Mouse (Mus musculus): ENCODE data around the gene 4931429L15Rik. TPM values are rescaled to one million over a fixed set of nuclear protein-coding genes. Genes with fewer than 3 reads are reported as not detected.
A peak's percentile ranks its signal among the peaks of the same experiment; 100 is the strongest.

The 4931429L15Rik gene
- polyA plus RNA-seq, 1 experiment from 2014 or later, result not detected

DNA sequence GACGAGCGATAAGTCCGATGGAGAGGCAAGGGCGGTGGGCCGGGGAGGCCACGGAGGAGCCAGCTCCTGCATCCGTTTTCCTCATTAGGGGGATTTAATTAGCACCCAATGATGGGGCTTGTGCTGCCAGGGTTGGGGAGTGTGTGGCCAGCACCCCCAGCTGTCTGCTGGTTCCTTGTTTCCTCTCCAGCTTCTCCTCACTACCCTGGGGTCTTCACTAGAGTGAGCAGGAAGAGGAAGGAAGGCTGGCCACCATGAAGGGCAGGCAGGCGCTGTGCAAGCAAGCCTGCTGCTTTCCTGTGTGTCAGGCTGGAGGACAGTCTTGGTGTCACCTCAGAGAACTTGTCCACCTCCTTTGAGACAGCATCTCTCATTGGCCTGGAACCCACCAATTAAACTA lies 2.9 kb downstream of the 4931429L15Rik start:
- H3K27ac ChIP-seq (replicated peaks), result no peak overlapping the region; the same call in 1 of the 2 replicates
- peaks cover 26% of the 10 kb centered on the region for H3K27me3 ChIP-seq (ENCODE audit: low read depth, poor library complexity, severe bottlenecking)
- no peak for DNase-seq (ENCODE audit: low spot score)
- 76% methylated on average over 8 of the region's 8 CpGs for WGBS
- no peak overlapping the region for H3K4me3 ChIP-seq
- no peaks in the 10 kb centered on the region for H3K36me3 ChIP-seq
- peaks cover 30% of the 10 kb centered on the region for H3K4me1 ChIP-seq
- peaks cover 13% of the 10 kb centered on the region; the same call in 1 of the 2 replicates for H3K9me3 ChIP-seq (replicated peaks)

- Histone ChIP-seq H3K9me3 (replicated peaks) (peaks cover 13% of the 10 kb centered on the region; the same call in 1 of the 2 replicates), H3K36me3 (no peaks in the 10 kb centered on the region), H3K27ac (replicated peaks) (peak overlapping the region; percentile 72), H3K4me3 (no peak overlapping the region), H3K4me1 (peaks cover 30% of the 10 kb centered on the region), H3K27me3 (ENCODE audit: low read depth, poor library complexity, severe bottlenecking) (peaks cover 21% of the 10 kb centered on the region)
- WGBS, result 16% methylated on average over 5 of the region's 5 CpGs
- DNase-seq (ENCODE audit: low spot score), result no peak
Observed at GRCm38 (mm10) chr9:46316388-46316787, 3.4 kb downstream of the 4931429L15Rik start.

- H3K4me1 ChIP-seq, result peaks cover 30% of the 10 kb centered on the region
- H3K9me3 ChIP-seq (replicated peaks), result peaks cover 13% of the 10 kb centered on the region; the same call in 1 of the 2 replicates
- 27% methylated on average over 11 of the region's 11 CpGs for WGBS
- no peaks in the 10 kb centered on the region for H3K36me3 ChIP-seq
- peaks cover 19% of the 10 kb centered on the region for H3K27me3 ChIP-seq (ENCODE audit: low read depth, poor library complexity, severe bottlenecking)
- peak overlapping the region; percentile 72 for H3K27ac ChIP-seq (replicated peaks)
- H3K4me3 ChIP-seq, result no peak overlapping the region
- peak; percentile 54 for DNase-seq (ENCODE audit: low spot score)
Observed at GRCm38 (mm10) chr9:46315807-46316365, 3.9 kb downstream of the 4931429L15Rik start.

DNA sequence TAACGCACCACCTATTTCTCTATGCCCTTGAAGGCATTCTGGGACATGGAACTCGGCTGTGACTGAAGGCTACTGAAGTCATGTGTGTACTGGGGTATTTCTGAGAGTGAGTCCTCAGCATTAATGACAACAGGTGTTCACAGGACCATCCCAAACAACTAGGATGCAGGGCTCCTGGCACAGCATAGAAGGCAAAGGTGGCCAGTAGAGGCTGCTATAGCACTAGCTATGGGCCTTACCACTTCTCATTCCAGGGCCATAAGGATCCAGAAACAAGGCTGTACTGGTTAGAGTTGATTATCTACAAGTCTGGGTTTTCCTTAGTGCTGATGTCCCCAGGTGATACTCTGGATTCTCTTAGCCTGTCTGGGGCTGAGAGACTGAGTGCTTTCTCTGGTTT lies 4.9 kb downstream of the 4931429L15Rik start:
- DNase-seq (ENCODE audit: low spot score), result no peak
- peaks cover 6% of the 10 kb centered on the region; the same call in 1 of the 2 replicates for H3K9me3 ChIP-seq (replicated peaks)
- peaks cover 20% of the 10 kb centered on the region for H3K27me3 ChIP-seq (ENCODE audit: low read depth, poor library complexity, severe bottlenecking)
- no peaks in the 10 kb centered on the region for H3K36me3 ChIP-seq
- 44% methylated on average over 2 of the region's 2 CpGs for WGBS
- peaks cover 30% of the 10 kb centered on the region for H3K4me1 ChIP-seq
- H3K27ac ChIP-seq (replicated peaks), result peak overlapping the region; percentile 72; the same call in 1 of the 2 replicates
- H3K4me3 ChIP-seq, result no peak overlapping the region

DNA sequence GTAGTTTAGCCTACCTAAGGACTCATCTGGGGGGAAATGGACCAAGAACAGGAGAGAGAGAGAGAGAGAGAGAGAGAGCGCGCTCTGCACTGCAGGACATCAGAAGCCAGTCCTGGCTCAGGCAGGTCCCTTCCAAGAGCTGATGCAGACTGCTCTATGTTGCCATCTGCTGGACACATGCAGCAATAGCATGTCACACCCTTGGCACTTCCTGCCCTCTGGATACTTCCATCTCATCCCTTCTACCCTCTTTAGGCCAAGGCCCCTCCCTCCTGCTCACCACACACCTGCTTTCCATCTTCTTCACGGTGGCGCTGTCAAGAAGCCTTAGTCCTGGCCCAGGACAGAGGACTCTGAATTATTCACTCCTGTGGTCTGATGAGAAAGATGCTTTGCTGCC lies 5.3 kb downstream of the 4931429L15Rik start:
- H3K4me1 ChIP-seq, result peaks cover 31% of the 10 kb centered on the region
- 3% methylated on average over 4 of the region's 4 CpGs for WGBS
- peaks cover 2% of the 10 kb centered on the region; the same call in 1 of the 2 replicates for H3K9me3 ChIP-seq (replicated peaks)
- H3K4me3 ChIP-seq, result no peak overlapping the region
- H3K27me3 ChIP-seq (ENCODE audit: low read depth, poor library complexity, severe bottlenecking), result peaks cover 24% of the 10 kb centered on the region
- no peaks in the 10 kb centered on the region for H3K36me3 ChIP-seq
- peak; percentile 80 for DNase-seq (ENCODE audit: low spot score)
- no peak overlapping the region for H3K27ac ChIP-seq (replicated peaks)

GRCm38 (mm10) chr9:46309121-46309520 lies 10.7 kb downstream of the 4931429L15Rik start:
- WGBS, result 14% methylated on average over 7 of the region's 7 CpGs
- Histone ChIP-seq H3K4me3 (no peak overlapping the region), H3K4me1 (peaks cover 20% of the 10 kb centered on the region), H3K27ac (replicated peaks) (no peak overlapping the region), H3K9me3 (replicated peaks) (no peaks in the 10 kb centered on the region), H3K27me3 (ENCODE audit: low read depth, poor library complexity, severe bottlenecking) (peaks cover 31% of the 10 kb centered on the region), H3K36me3 (no peaks in the 10 kb centered on the region)
- DNase-seq (ENCODE audit: low spot score), result no peak

GRCm38 (mm10) chr9:46302142-46302541 lies 17.6 kb downstream of the 4931429L15Rik start:
- Histone ChIP-seq H3K36me3 (peaks cover 27% of the 10 kb centered on the region), H3K27ac (replicated peaks) (no peak overlapping the region), H3K27me3 (ENCODE audit: low read depth, poor library complexity, severe bottlenecking) (no peaks in the 10 kb centered on the region), H3K9me3 (replicated peaks) (no peaks in the 10 kb centered on the region), H3K4me3 (no peak overlapping the region), H3K4me1 (peaks cover 7% of the 10 kb centered on the region; the same call in 1 of the 2 replicates)
- WGBS, result 18% methylated on average over 2 of the region's 2 CpGs
- peak; percentile 59 for DNase-seq (ENCODE audit: low spot score)

GRCm38 (mm10) chr9:46298381-46298780 lies 21.4 kb downstream of the 4931429L15Rik start:
- 91% methylated on average over 4 of the region's 4 CpGs for WGBS
- Histone ChIP-seq H3K27ac (replicated peaks) (no peak overlapping the region), H3K36me3 (peaks cover 62% of the 10 kb centered on the region), H3K4me1 (no peaks in the 10 kb centered on the region), H3K9me3 (replicated peaks) (no peaks in the 10 kb centered on the region), H3K27me3 (ENCODE audit: low read depth, poor library complexity, severe bottlenecking) (no peaks in the 10 kb centered on the region), H3K4me3 (no peak overlapping the region)
- DNase-seq (ENCODE audit: low spot score), result no peak

DNA sequence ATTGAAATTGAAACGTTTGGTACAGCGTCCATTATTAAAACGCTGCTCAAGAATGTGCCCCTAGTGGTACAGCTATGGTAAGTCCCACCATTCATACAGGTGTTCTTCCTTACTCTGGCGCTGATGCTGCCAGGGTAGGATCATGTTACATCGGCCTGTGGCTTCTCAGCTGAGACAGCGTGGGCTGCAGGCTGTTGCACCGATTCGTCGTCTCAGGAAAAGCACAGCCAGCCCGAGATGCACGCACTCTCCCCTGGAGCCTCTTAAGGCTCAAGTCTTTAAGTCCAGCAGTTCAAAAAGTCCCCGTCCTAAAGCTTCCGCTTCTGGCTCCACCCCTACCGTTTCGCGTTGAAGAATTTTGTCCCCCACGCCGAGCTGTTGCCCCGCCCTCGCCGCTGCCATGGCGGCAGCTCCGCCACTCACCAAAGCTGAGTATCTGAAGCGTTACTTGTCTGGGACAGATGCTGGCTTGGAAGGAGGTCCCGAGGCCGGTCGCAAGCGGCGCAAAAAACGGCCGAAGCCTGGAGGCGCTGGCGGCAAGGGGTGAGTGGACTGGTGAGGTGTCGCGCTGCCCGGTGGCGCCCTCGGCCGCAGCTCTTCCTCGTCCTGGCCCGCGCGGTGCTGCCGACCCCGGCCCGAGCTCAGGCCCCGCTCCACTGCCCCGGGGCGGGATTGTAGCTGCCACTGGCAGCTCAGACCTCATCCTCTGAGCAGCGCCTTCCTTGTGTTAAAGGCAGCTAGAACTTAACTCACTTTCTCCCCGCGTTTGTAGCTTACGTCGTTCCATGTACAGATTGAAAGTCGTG lies 37.0 kb downstream of the 4931429L15Rik start, which contains the start of gene Bud13:
Gene Bud13, plus strand, starts transcription at position 378 of the 806 bp plus-strand sequence.
- Histone ChIP-seq H3K27me3 (ENCODE audit: low read depth, poor library complexity, severe bottlenecking) (no peaks in the 10 kb centered on the region), H3K27ac (replicated peaks) (peak within 1 kb of the TSS; percentile 89), H3K9me3 (replicated peaks) (no peaks in the 10 kb centered on the region), H3K36me3 (peaks cover 61% of the 10 kb centered on the region), H3K4me3 (peak within 1 kb of the TSS; percentile 90), H3K4me1 (peaks cover 18% of the 10 kb centered on the region)
- peak; percentile 92 for DNase-seq (ENCODE audit: low spot score)
- under 1% methylated on average over 55 of the region's 55 CpGs for WGBS

- Histone ChIP-seq H3K36me3 (peaks cover 50% of the 10 kb centered on the region), H3K9me3 (replicated peaks) (no peaks in the 10 kb centered on the region), H3K27ac (replicated peaks) (no peak overlapping the region), H3K27me3 (ENCODE audit: low read depth, poor library complexity, severe bottlenecking) (peaks cover 23% of the 10 kb centered on the region), H3K4me1 (peaks cover 18% of the 10 kb centered on the region), H3K4me3 (peak overlapping the region; percentile 82; the same call in 1 of the 2 replicates)
- 94% methylated on average over 9 of the region's 9 CpGs for WGBS
- DNase-seq (ENCODE audit: low spot score), result no peak
Observed at GRCm38 (mm10) chr9:46274494-46274893, 45.3 kb downstream of the 4931429L15Rik start.

DNA sequence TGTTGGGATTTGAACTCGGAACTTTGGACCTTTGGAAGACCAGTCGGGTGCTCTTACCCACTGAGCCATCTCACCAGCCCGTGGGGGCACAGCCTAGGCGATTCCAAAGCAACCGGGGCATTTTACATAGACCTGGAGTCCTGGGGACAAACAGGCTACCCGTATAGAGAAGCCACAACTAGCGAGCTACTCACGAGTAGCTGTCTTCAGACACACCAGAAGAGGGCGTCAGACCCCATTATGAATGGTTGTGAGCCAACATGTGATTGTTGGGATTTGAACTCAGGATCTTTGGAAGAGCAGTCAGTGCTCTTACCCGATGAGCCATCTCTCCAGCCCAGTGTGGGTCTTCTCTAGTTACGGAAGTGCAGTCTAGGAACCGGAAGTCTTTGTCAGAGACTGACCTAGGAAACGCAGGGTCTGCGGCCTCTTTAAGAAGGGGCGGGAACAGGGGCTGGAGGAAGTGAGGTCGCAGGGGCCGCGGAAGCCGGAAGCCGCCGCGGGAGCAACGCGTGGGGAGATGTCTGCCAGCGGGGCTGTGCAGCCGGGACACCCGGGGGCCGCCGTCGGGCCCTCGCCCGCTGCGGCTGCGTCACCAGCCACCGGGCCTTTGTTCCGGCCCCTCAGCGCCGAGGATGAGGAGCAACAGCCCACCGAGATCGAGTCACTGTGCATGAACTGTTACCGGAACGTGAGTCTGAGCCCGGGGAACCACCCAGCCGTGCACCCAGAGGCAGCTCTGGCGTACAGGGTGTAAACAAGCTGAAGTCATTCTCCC lies 46.9 kb downstream of the 4931429L15Rik start, which contains the start of gene Zpr1:
Gene Zpr1, plus strand, starts transcription at position 388 of the 778 bp plus-strand sequence.
- H3K9me3 ChIP-seq (replicated peaks), result no peaks in the 10 kb centered on the region
- H3K27ac ChIP-seq (replicated peaks), result peak within 1 kb of the TSS; percentile 82
- peaks cover 39% of the 10 kb centered on the region for H3K27me3 ChIP-seq (ENCODE audit: low read depth, poor library complexity, severe bottlenecking)
- peaks cover 18% of the 10 kb centered on the region for H3K4me1 ChIP-seq
- H3K4me3 ChIP-seq, result peak within 1 kb of the TSS; percentile 82
- WGBS, result 6% methylated on average over 45 of the region's 45 CpGs
- H3K36me3 ChIP-seq, result peaks cover 36% of the 10 kb centered on the region
- peak; percentile 92 for DNase-seq (ENCODE audit: low spot score)

DNA sequence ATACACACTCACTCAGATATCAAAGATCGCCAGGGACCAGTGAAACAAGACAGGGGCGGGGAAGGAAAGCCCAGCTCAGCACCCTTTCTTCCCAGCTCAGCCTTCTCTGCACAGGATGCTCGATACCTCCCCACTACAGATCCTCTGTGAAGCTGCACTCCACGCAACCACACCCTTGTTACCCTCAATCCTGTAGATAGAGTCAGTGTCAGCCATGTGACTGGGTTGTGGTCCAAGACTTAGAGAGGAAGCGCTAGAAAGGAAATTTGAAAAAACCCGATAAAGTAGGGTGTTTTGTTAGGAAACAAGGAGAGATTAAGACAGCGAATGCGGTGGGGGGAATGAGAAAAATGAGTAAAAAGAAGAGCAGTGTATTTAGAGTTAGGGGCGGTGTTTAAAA lies 47.7 kb downstream of the 4931429L15Rik start:
- WGBS, result 88% methylated on average over 9 of the region's 9 CpGs
- Histone ChIP-seq H3K9me3 (replicated peaks) (no peaks in the 10 kb centered on the region), H3K27ac (replicated peaks) (no peak overlapping the region), H3K36me3 (peaks cover 28% of the 10 kb centered on the region), H3K4me3 (peak overlapping the region; percentile 82; the same call in 1 of the 2 replicates), H3K4me1 (peaks cover 18% of the 10 kb centered on the region), H3K27me3 (ENCODE audit: low read depth, poor library complexity, severe bottlenecking) (peaks cover 40% of the 10 kb centered on the region)
- DNase-seq (ENCODE audit: low spot score), result no peak
